Mouse (Mus musculus) lung, postnatal 25 days (tissue): ENCODE data around the gene Glud1.

Source experiments
- DNase-seq: peaks from one replicate; pipeline ENCODE4 v3.0.0; 2022; ENCODE audit warnings: low spot score

The Glud1 gene

DNA sequence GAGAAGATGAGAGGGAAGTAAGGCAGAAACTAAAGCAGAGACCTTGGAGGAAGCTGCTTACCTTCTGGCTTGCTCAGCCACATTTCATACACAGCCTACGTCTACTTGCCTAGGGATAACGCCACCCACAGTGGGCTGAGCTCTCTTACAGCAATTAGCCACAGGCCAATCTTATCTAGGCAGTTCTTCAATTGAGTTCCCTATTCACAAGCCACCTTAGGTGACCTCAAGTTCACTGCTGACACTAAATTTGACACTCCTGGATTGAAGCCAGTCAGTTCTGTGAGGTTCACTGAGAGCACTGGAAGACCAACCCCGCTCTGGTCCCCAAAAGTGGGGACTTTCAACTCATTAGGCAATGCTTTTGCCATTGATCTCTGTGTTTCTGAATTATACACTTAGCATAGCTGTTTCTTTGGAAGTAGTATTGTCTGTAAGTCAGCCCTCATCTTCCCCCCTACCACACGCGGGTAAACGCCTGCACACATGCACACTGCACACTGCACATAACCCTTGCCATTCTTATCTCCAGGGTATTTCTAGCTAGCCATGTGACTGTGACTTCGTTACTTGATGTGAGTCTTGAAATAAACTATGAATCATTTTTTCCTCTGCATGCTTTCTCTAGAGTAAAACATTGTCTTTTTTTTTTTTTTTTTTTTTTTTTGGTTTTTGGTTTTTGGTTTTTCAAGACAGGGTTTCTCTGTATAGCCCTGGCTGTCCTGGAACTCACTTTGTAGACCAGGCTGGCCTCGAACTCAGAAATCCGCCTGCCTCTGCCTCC is 72.6 kb downstream of the Glud1 start:
- DNase-seq = no peak

DNA sequence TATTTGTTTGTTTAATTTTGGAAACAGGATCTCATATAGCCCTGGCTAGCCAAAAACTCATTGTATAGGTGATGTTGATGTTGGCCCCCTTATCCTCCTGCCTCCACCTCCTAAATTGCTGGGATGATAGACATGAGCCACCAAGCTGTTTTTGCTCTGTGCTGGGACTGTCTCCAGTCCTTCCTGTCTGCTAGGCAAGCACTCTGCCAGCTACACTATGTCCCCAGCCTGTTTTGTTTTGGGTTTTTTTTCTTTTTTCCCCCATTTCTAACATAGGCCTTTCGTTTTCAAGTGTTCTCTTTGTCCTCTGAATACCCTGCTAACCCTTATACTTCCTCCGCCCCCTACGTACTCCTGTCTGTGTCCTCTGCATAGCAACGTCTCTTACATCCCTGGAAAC is 82.8 kb downstream of the Glud1 start:
- no peak for DNase-seq
